Mouse (Mus musculus) testis, adult 2 months (tissue): ENCODE results near the gene Gm17416.

Experiments
- CTCF ChIP-seq: fragments of 200-500 bp; IDR thresholded peaks from 2 replicates; pipeline ENCODE4 v1.5.1; 2012; ENCODE audit warnings: low read depth, mild to moderate bottlenecking, inconsistent platforms, low read length, moderate library complexity; ENCODE audit not compliant: control insufficient read depth, insufficient read depth, insufficient replicate concordance
- POLR2A ChIP-seq: fragments of 200-500 bp; IDR thresholded peaks from 2 replicates; pipeline ENCODE4 v1.6.1; 2012; ENCODE audit warnings: low read depth, mild to moderate bottlenecking, inconsistent platforms, low read length, moderate library complexity; ENCODE audit not compliant: control insufficient read depth

- TF ChIP-seq POLR2A (no peak), CTCF (no peak)
Measured at GRCm38 (mm10) chr2:152599299-152599698, 30.2 kb downstream of the Gm17416 start, which contains the start of gene Defb45.
